12 mouse cellular contexts compared by ENCODE assay signal in the genomic region with DNA sequence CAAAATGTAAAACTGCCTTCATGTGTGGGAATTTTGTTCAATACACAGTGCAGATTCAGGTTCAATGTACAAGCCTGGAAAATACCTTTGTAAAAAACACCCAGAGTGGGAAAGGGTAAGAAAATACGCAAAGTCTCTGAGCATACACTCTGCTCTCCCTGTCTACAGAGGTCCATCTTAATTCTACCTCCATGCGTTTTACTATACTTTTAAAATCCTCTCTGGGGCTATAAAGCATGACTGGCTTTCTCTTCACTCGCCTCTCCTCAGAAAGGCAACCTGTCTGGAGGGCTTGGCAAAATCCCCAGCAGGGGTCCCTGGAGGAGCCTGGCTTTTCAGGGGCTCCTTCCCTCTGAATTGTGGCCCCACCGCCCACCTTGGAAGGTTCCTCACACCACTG.
"Had no signal": no experiment of that assay in that cellular context is flagged by ENCODE, and none has a peak within 500 bp of the region (broad histone marks: within the 10 kb centered on the region; RNA-seq: fewer than 3 reads in every experiment).

No protein-coding gene starts in this region.

- H3K4me3 ChIP-seq: left cerebral cortex, adult 2 months; liver, embryonic 12.5 days; midbrain, embryonic 10.5 days; midbrain, embryonic 15.5 days; neural tube, embryonic 13.5 days had no signal

- ATAC-seq: liver, embryonic 12.5 days; midbrain, embryonic 15.5 days had no signal

- H3K4me1 ChIP-seq: liver, embryonic 12.5 days; midbrain, embryonic 15.5 days had no signal

- H3K9me3 ChIP-seq: liver, embryonic 12.5 days; midbrain, embryonic 10.5 days; midbrain, embryonic 15.5 days; neural tube, embryonic 13.5 days had no signal

- H3K27ac ChIP-seq: left cerebral cortex, adult 2 months; liver, embryonic 12.5 days; midbrain, embryonic 10.5 days; midbrain, embryonic 15.5 days; neural tube, embryonic 13.5 days had no signal

- H3K4me2 ChIP-seq: liver, embryonic 12.5 days; midbrain, embryonic 15.5 days had no signal

- DNase-seq: kidney, adult 9 months; kidney, postnatal 14 days; lung, postnatal 10 days; lung, postnatal 4 days; right cerebral cortex, postnatal 14 days; thymus, adult 2 months; thymus, postnatal 25 days had no signal

- H3K9ac ChIP-seq: liver, embryonic 12.5 days; midbrain, embryonic 15.5 days; neural tube, embryonic 13.5 days had no signal

- H3K36me3 ChIP-seq: midbrain, embryonic 15.5 days had no signal

- H3K27me3 ChIP-seq: liver, embryonic 12.5 days; midbrain, embryonic 15.5 days had no signal
